Mouse (Mus musculus) heart, adult 2 months (tissue): ENCODE results near the gene Dusp23.

ENCODE experiments used
- CTCF ChIP-seq: fragments of 200-600 bp; IDR thresholded peaks from 2 replicates; pipeline ENCODE4 v1.8.1; 2022; ENCODE audit warnings: antibody characterized with exemption, mild to moderate bottlenecking, moderate library complexity
- EP300 ChIP-seq: fragments of 200-500 bp; IDR thresholded peaks from 2 replicates; pipeline ENCODE4 v1.6.1; 2011; ENCODE audit warnings: low read depth, low read length, control low read depth; ENCODE audit not compliant: insufficient read depth
- POLR2A ChIP-seq: fragments of 200-500 bp; IDR thresholded peaks from 2 replicates; pipeline ENCODE4 v1.6.1; 2011; ENCODE audit warnings: mild to moderate bottlenecking, low read depth, low read length, control low read depth; ENCODE audit not compliant: insufficient read depth

- TF ChIP-seq CTCF (no peak), POLR2A (no peak), EP300 (no peak)
Measured at GRCm38 (mm10) chr1:172651288-172651987, 18.7 kb upstream of the Dusp23 start.
